Mouse (Mus musculus) v-Abl transformed pro-B cells (cell line): ENCODE data around the gene Olfr1506.
"Not testable (repeated sequence)": the region's sequence is repeated elsewhere in the genome, so short reads cannot be mapped to it uniquely, and the experiment has no call there.

Source experiments
- in situ Hi-C, 2 experiments: fragments of 400-800 bp; cut with MboI; formaldehyde crosslinking; loops; one replicate each; pipeline ENCODE4 v1.15.1; 2025; ENCODE audit not compliant: unreplicated experiment in 2 of 2

Gene Olfr1506

DNA sequence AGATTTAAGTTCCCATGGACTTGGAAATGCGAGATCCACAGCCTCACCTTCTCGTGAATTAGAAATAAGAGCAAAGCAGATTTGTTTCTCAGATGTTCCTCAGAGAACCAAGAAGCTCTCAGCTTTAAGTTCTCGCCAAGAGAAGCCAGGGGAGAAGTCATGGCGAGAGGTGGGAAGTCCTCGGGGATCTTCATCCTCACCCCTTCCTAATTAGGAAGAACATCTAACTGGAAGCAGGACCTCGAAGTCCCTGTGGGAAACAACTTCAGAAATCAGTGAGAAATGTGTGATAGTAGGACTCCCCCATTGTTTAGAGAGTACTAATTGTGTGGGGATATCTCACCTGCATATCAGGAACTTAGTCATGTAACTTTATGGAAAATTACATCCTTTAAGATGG is at the start of gene Olfr1506:
Gene Olfr1506 (minus strand): TSS at position 101 of the 400 bp plus-strand sequence.
- in situ Hi-C loops: not testable (repeated sequence)

DNA sequence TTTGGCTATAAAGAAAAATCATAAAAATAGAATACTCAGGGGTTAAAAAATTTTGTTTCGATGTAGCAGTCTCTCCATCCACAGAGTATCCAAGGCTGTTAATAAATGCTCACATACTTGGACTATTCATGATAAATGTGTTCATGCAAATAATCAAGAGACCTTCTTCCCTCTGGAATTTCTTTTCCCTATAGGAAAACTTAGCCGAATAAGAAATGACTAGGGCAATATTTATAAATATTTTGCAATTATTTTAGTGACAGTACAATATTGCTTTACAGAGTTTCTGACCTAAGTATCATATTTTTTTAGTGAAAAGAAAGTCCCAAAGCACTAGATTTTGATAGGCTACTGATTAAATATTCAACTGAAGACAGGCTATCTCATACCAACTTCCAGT is 46.6 kb upstream of the Olfr1506 start, which contains the start of gene Olfr1271:
Gene Olfr1271 (minus strand): TSS at position 101 of the 400 bp plus-strand sequence.
- in situ Hi-C loops: no loop called here

DNA sequence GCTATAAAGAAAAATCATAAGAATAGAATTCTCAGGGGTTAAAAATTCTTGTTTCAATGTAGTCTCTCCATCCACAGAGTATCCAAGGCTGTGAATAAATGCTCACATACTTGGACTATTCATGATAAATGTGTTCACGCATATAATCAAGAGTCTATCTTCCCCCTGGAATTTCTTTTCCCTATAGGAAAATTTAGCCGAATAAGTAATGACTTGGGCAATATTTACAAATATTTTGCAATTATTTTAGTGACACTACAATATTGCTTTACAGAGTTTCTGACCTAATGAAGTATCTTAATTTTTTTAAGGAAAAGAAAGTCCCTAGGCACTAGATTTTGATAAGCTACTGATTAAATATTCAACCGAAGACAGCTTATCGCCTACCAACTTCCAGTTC is 33.2 kb upstream of the Olfr1506 start, which contains the start of gene Olfr142:
Gene Olfr142 (minus strand): TSS at position 101 of the 400 bp plus-strand sequence.
- in situ Hi-C loops: no loop called here

DNA sequence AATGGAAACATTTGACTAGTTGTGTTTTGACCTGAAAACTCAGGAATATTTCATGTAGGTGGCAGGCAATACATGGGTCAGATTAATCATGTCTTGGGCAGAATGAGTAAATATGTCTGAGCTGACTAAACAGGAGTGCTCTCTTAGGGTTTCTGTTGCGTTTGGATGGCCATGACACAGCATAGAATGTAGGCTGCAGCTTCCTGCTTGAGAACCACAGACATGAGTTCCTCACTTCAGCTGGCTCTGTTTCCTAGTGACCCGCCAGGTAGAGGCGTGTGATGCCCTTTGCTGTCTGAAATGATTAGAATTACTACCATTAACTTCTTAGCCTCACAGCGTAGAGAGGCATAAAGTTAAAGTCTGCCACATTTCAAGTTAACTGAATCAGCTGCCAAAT is 24.7 kb downstream of the Olfr1506 start:
- in situ Hi-C loops: not testable (repeated sequence)

DNA sequence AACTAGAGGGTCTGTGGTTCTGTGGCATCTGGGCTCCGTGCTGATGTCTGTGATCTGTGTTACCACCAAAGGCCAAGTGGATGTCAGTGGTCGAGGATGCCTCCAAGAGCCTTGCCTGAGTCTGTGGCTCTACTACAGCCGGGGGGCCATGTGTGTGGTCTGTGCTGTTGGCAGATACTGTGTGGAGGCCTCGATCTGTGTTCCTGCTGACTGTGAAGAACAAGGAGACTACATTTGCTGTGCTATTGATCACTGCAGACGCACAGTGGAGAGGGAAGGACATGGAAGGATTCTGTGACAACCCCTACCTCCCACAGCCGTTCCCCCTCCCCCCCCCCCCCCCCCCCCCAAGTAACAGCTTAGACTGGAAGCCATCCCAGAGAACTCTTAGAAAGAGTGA is 29.0 kb downstream of the Olfr1506 start:
- in situ Hi-C loops: not testable (repeated sequence)

DNA sequence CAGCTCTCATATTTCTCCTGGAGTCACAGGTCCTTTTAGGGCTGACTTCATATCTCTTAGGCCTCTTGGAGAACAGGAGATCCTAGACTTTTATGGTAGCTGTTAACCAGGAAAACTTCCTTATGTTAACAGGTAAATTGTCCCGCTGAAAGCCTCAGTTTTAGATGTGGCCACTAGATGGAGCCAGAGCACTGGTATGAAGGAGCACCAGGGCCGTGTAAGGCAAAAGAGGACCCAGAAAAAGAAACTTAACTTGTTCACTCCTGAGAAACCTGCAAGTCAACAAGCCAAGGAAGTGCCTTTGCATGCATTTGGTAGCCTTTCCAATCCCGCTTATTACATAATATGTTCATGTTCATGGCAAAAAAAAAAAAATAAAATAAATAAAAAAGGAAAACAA is 29.5 kb downstream of the Olfr1506 start:
- in situ Hi-C loops: not testable (repeated sequence)

DNA sequence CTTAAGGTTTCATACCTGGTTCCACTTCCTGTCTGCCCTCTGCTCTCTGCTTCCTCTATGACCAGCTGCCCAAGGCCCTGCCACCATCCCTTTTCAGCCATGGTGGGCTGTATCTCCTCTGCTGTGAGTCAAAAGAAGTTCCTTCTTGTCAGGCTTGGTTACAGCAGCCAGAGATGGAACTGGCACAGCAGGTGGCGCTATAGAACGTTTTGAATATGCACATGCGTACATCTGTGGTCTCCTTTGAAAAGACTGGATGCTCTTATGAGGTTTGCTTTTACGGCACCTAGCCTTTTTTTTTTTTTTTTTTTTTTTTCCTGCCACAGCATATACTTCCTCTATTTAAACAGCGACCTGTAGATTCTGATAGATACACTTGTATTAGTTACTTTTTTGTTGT is 37.2 kb downstream of the Olfr1506 start:
- in situ Hi-C loops: not testable (repeated sequence)

DNA sequence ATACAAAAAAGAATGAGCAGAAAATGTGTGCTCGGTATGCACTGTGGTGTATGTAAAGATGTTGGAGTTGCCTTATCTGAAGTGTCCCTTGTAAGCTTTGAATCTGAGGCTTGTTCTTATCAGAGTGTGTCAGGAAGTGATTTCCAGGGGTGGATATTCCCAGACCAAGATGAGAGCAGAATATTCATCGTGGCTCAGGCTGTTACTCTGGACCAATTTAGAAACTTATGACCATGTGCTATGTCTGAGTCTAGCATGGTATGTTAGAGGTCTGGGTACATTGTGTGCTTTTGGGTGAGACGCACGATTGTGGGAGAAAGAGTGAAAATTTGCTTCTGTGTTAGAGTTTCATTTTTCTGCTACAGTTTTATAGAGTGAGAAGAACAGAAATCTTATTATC is 38.2 kb downstream of the Olfr1506 start:
- in situ Hi-C loops: not testable (repeated sequence)
